Mouse (Mus musculus) embryo, embryonic 11.5 days (tissue): ENCODE data around the gene Psme3.

Experiments used
- DNase-seq: peaks from one replicate; pipeline ENCODE4 v3.0.0-alpha.2; 2012; ENCODE audit warnings: low read depth, low spot score

Psme3 gene

GRCm38 (mm10) chr11:101353436-101353835, 37.4 kb downstream of the Psme3 start:
- DNase-seq: no peak

DNA sequence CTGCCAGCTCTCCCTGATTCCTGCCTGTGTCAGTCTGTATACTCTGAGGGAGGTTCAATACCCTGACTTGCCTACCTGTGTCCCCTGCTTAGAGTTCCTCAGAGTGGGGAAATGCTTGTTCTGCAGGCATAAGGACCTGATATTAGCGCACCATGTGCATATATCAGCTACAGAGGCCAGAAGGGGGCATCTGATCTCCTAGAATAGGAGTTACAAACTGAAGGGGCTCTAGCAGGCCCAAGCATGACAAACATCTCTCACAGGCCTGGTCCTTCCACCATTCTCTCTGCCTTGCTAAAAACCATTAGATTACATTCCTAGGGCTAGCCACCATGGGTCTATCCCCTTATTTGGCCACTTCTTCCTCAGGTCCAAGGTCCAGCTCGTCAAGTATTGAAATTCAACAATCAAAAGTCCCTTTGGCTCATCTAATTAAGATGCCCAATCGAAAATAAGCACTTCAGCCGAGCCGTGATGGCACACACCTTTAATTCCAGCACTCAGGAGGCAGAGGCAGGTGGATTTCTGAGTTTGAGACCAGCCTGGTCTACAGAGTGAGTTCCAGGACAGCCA, 38.5 kb downstream of the Psme3 start:
- no peak for DNase-seq

- DNase-seq: no peak
These were observed 39.9 kb downstream of the Psme3 start for GRCm38 (mm10) chr11:101355916-101356315.

DNA sequence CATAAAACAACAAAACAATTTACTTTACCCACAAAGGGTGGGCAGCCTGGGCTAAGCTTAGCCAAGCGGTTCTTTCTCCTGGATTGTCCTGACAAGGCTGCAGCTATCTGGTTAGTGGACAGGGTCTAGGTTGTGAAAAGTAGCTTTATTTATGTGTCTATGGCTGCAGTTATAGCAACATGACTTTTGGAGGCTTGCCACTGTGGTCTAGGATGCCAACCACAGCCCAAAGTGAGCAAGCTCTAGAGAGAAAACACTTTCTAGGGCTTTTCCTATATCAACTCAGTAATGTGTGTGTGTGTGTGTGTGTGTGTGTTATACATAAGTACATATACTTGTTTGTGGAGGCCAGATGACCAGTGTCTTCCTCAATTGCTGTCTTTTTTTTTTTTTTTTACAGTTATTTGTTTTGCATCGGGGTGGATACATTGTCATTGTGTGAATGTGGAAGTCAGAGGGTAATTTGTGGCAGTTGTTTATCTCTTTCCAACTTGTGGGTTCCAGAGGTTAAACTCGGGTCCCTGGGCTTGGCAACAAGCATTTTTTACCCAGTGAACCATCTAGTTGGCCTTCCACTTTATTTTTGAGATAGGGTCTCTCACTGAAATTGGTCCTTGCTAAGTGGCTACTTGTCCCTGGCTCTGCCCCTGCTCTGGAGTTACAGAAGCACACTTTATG, 41.6 kb downstream of the Psme3 start:
- DNase-seq: no peak

DNA sequence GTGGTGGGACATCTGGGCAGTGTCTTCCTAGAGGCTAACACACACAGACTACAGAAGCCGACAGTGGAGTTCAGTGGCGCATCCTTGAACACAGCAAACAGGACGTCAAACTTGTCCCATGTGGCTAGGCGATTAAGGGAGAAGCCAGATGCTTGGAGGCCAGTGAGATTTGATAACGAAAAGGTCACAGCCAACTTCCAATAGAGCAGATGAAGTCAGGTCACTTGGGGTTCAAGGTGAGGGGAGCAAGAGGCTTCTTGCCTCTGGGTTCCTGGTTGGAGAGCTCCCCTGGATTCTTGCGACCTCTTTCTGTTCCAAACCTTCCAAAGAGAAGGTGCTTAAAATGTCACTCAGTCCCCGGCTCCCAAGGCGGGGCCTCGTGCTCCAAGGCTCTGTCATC, 43.8 kb downstream of the Psme3 start:
- no peak for DNase-seq

- DNase-seq: no peak
These were observed 44.7 kb downstream of the Psme3 start for GRCm38 (mm10) chr11:101360651-101361113.

GRCm38 (mm10) chr11:101364531-101364931, 48.5 kb downstream of the Psme3 start:
- no peak for DNase-seq

GRCm38 (mm10) chr11:101367326-101367935, 51.4 kb downstream of the Psme3 start, which contains the start of gene G6pc:
TSS of gene G6pc (plus strand) at chr11:101367561.
- DNase-seq: no peak

GRCm38 (mm10) chr11:101370141-101370540, 54.1 kb downstream of the Psme3 start:
- no peak for DNase-seq
